11 mouse cellular contexts compared by ENCODE assay signal in genomic region chr5:35397642-35398309, GRCm38 (mm10). TPM values are rescaled to one million over a fixed set of nuclear protein-coding genes. Genes with fewer than 3 reads are reported as not detected.
A peak's percentile ranks its signal among the peaks of the same experiment; 100 is the strongest.
DNase-seq lines count a peak whose midpoint lies in the region; ATAC-seq and TF ChIP-seq lines count a peak whose summit lies in the region.
"Had no signal": no experiment of that assay in that cellular context is flagged by ENCODE, and none has a peak within 500 bp of the region (broad histone marks: within the 10 kb centered on the region; RNA-seq: fewer than 3 reads in every experiment).

No protein-coding gene starts in this region.

- peak overlapping the region; percentile 35 for H3K4me2 ChIP-seq in heart, embryonic 12.5 days
- no peak overlapping the region for H3K4me2 ChIP-seq in lung, postnatal 0 days (replicated peaks; ENCODE audit: low read depth, low read length)
- H3K4me2 ChIP-seq in intestine, postnatal 0 days (replicated peaks; ENCODE audit: low read depth): 0 out of 2 replicates have a peak overlapping the region, but pooled peaks have one; percentile 21
- peak overlapping the region; percentile 12; the same call in 1 of the 2 replicates for H3K4me2 ChIP-seq in stomach, embryonic 15.5 days

- no peak for TF ChIP-seq CTCF in lung, postnatal 0 days (IDR thresholded peaks at IDR 0.05)
- no peak for TF ChIP-seq CTCF in intestine, postnatal 0 days (IDR thresholded peaks at IDR 0.05; ENCODE audit: low read depth)

- H3K27me3 ChIP-seq in heart, embryonic 12.5 days (replicated peaks): peaks cover 97% of the 10 kb centered on the region
- H3K27me3 ChIP-seq in lung, postnatal 0 days (replicated peaks; ENCODE audit: insufficient read depth, low read length): peaks cover 84% of the 10 kb centered on the region
- H3K27me3 ChIP-seq in intestine, postnatal 0 days (replicated peaks; ENCODE audit: control insufficient read depth, insufficient read depth, low read length): peaks cover 92% of the 10 kb centered on the region
- H3K27me3 ChIP-seq in stomach, embryonic 15.5 days (replicated peaks): peaks cover 94% of the 10 kb centered on the region

- 2% methylated on average over 49 of the region's 52 CpGs for WGBS in heart, embryonic 12.5 days
- 2% methylated on average over 39 of the region's 52 CpGs for WGBS in lung, postnatal 0 days
- WGBS in intestine, postnatal 0 days: 2% methylated on average over 33 of the region's 52 CpGs
- under 1% methylated on average over 48 of the region's 52 CpGs for WGBS in stomach, embryonic 15.5 days

- no peaks in the 10 kb centered on the region for H3K9me3 ChIP-seq in heart, embryonic 12.5 days (replicated peaks)
- no peaks in the 10 kb centered on the region for H3K9me3 ChIP-seq in lung, postnatal 0 days (ENCODE audit: low read length)
- H3K9me3 ChIP-seq in intestine, postnatal 0 days (ENCODE audit: control insufficient read depth): no peaks in the 10 kb centered on the region
- H3K9me3 ChIP-seq in stomach, embryonic 15.5 days: no peaks in the 10 kb centered on the region

- TF ChIP-seq EP300 in lung, postnatal 0 days (IDR thresholded peaks at IDR 0.05): no peak

- no peak overlapping the region for H3K27ac ChIP-seq in heart, embryonic 12.5 days (ENCODE audit: poor library complexity, severe bottlenecking)
- H3K27ac ChIP-seq in lung, postnatal 0 days (ENCODE audit: low read length): no peak overlapping the region
- no peak overlapping the region for H3K27ac ChIP-seq in intestine, postnatal 0 days (ENCODE audit: low read depth, low read length)
- H3K27ac ChIP-seq in stomach, embryonic 15.5 days: no peak overlapping the region

- peaks cover 16% of the 10 kb centered on the region for H3K4me1 ChIP-seq in heart, embryonic 12.5 days (replicated peaks)
- H3K4me1 ChIP-seq in lung, postnatal 0 days (ENCODE audit: insufficient read depth, low read depth, low read length): no peaks in the 10 kb centered on the region
- H3K4me1 ChIP-seq in intestine, postnatal 0 days (replicated peaks; ENCODE audit: control insufficient read depth, insufficient read depth, low read length): no peaks in the 10 kb centered on the region
- peaks cover 9% of the 10 kb centered on the region; the same call in 1 of the 2 replicates for H3K4me1 ChIP-seq in stomach, embryonic 15.5 days

- no peak for DNase-seq in heart, postnatal 4 days
- no peak for DNase-seq in lung, postnatal 0 days (ENCODE audit: low spot score)
- DNase-seq in lung, postnatal 4 days: no peak
- no peak for DNase-seq in yolk sac, embryonic 10.5 days (ENCODE audit: low spot score)
- DNase-seq: lung, adult 2 months had no signal

- no peak overlapping the region for H3K9ac ChIP-seq in heart, embryonic 12.5 days
- no peak overlapping the region for H3K9ac ChIP-seq in lung, postnatal 0 days (replicated peaks; ENCODE audit: low read depth)
- no peak overlapping the region for H3K9ac ChIP-seq in intestine, postnatal 0 days (ENCODE audit: low read depth, low read length)
- H3K9ac ChIP-seq in stomach, embryonic 15.5 days: no peak overlapping the region

- H3K36me3 ChIP-seq in heart, embryonic 12.5 days: no peaks in the 10 kb centered on the region
- H3K36me3 ChIP-seq in lung, postnatal 0 days (ENCODE audit: insufficient read depth, low read length): no peaks in the 10 kb centered on the region
- H3K36me3 ChIP-seq in intestine, postnatal 0 days (ENCODE audit: control insufficient read depth, insufficient read depth): no peaks in the 10 kb centered on the region
- H3K36me3 ChIP-seq in stomach, embryonic 15.5 days: no peaks in the 10 kb centered on the region

- H3K4me3 ChIP-seq in heart, embryonic 12.5 days: peak overlapping the region; percentile 24
- peak overlapping the region; percentile 8; the same call in 1 of the 2 replicates for H3K4me3 ChIP-seq in lung, postnatal 0 days (ENCODE audit: low read depth, low read length)
- H3K4me3 ChIP-seq in intestine, postnatal 0 days (ENCODE audit: low read depth, low read length): peak overlapping the region; percentile 18; the same call in 1 of the 2 replicates
- H3K4me3 ChIP-seq in stomach, embryonic 15.5 days (replicated peaks): 0 out of 2 replicates have a peak overlapping the region, but pooled peaks have one; percentile 6

- ATAC-seq in heart, embryonic 12.5 days (ENCODE audit: insufficient number of reproducible peaks, low FRiP score): 0 out of 2 replicates have a peak, but pooled peaks have one; percentile 22
- ATAC-seq in lung, postnatal 0 days: no peak
- ATAC-seq in intestine, postnatal 0 days: no peak
- ATAC-seq in stomach, embryonic 15.5 days (ENCODE audit: insufficient read depth, low FRiP score, low read depth): no peak
- no peak for ATAC-seq in erythroblast, adult 5-6 weeks (replicated peaks; ENCODE audit: low FRiP score, poor library complexity, severe bottlenecking)

RNA-seq across cellular contexts. Expression of gene Hmx1, which starts 8.9 kb away (rescaled TPM):
- not detected in 2 replicates for polyA plus RNA-seq in heart, embryonic 12.5 days (2016; fragmentation: Nextera tagmentation; extraction: Ambion mirVana)
- not detected for total RNA-seq in heart, postnatal 4 days (2021)
- polyA plus RNA-seq in lung, postnatal 0 days (2015; fragmentation: Nextera tagmentation; extraction: Ambion mirVana): not detected in 2 replicates
- polyA plus RNA-seq in intestine, postnatal 0 days (2015; fragmentation: Nextera tagmentation; extraction: Ambion mirVana): not detected in 2 replicates
- 0.36 TPM in 1 of 2 replicates, not detected in the other for polyA plus RNA-seq in stomach, embryonic 15.5 days (2015; fragmentation: Nextera tagmentation; extraction: Ambion mirVana)
- not detected in 2 replicates for total RNA-seq in erythroblast, adult 5-6 weeks (2015; ENCODE audit: low replicate concordance)
- not detected in 2 replicates for total RNA-seq in erythroblast, adult 5-6 weeks (2017; ENCODE audit: low replicate concordance)
- total RNA-seq: hematopoietic stem cell, adult 5-6 weeks; layer of hippocampus, postnatal 14 days had no signal
- polyA plus RNA-seq: lung, adult 2 months had no signal
